Mouse (Mus musculus): ENCODE measurements around the gene Krt7. TPM values are rescaled to one million over a fixed set of nuclear protein-coding genes. Genes with fewer than 3 reads are reported as not detected.

Gene Krt7
- polyA plus RNA-seq, 1 experiment: 28.3 TPM

DNA sequence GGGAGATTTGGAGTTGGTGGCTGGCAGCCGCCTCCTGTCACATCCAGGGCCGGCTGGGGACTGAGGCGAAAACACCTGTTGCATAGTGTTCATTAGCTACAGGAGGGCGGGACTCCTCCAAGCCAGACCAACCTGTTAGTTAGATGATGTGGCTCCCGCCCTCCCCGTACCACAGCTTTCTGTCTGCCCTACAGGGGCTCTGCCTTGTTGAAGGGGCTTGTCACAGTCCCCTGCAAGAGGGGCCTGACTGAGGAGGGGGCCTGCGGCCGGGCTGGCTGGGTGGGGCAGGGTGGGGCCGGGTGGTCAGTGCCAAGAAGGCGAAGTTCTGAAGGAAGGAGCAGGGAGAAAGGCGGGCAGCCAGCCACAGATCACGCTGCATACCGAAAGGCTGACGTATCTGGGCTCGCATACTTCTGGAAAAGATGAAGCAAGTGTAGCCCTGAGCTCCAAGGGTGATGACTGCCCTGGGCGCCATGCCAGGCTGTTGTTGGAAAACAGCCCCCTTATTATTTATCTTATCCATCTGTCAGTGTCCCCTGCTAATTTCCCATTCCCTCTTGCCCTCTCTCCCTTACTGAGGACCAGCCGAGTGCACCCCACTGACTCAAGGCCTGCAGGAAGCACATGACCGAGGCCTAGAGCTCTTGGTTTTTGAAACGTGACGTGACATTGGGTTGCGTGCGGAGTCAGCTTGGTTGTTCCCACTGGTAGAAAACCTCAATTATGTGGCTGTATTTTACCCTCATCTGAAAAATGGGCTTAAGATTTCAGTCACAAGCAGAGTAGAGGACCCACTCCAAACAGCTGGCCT lies 40.5 kb upstream of the Krt7 start, which contains the start of gene Krt80:
Gene Krt80 (minus strand): TSS at position 62 of the 811 bp plus-strand sequence.
- no peak for DNase-seq
- Histone ChIP-seq H3K27me3 (ENCODE audit: control insufficient read depth, insufficient read depth, low read length) (no peaks in the 10 kb centered on the region), H3K4me3 (ENCODE audit: control insufficient read depth, insufficient read depth, low read length) (no peak within 1 kb of the TSS), H3K36me3 (ENCODE audit: control insufficient read depth, insufficient read depth, low read length) (no peaks in the 10 kb centered on the region), H3K27ac (ENCODE audit: control insufficient read depth, insufficient read depth, low read length) (no peak within 1 kb of the TSS), H3K4me1 (replicated peaks; ENCODE audit: control insufficient read depth, insufficient read depth, low read length) (peaks cover 3% of the 10 kb centered on the region; the same call in 1 of the 2 replicates)
- no peak for TF ChIP-seq CTCF (IDR thresholded peaks at IDR 0.05; ENCODE audit: borderline replicate concordance, control insufficient read depth, extremely low read depth, insufficient read depth, low read length, poor library complexity)
- no peak for TF ChIP-seq POLR2A (IDR thresholded peaks at IDR 0.05; ENCODE audit: control insufficient read depth, extremely low read depth, insufficient read depth, low read length, poor library complexity)
- WGBS: 93% methylated on average over 22 of the region's 22 CpGs

DNA sequence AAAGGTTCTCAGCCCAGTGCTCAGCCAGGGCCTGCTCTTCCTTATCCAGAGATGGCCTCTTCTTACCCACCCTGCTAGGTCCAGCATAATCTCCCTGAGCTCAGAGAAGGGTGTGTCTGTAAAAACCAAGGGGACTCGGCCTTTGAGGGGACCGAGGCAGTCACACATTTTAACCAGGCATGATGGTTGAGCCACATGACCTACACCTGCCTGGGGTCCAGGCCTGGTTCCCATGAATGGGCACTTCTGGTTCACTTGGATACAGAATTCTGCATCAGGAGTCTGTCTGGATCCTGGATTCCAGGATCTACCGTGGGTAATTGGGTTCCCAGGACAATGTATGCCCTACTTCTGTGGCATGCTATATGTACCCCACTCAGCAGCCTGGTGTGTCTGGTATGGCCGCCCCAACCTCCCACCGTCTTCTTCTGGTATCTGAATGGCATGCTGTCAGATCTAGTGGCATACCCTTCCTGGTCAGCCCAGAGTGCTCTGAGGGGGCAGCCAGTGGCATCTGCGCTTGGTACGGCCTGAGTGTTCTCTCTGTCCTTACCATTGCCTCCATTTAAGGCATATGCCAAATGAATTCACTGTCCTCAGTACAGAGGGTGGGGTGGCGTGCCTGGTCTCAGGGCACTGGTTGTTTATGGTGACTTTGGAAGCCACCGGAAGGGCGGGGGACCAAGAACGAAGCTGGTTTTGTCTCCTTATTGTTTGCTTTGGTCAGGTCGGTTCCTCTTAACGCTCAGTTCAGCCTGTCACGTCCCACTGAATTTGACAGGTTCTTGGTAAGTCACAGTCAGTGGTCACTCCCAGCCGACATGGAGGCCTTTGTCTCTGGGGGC lies 39.5 kb upstream of the Krt7 start:
- no peak overlapping the region for H3K4me3 ChIP-seq (ENCODE audit: control insufficient read depth, insufficient read depth, low read length)
- H3K27me3 ChIP-seq (ENCODE audit: control insufficient read depth, insufficient read depth, low read length): no peaks in the 10 kb centered on the region
- peaks cover 3% of the 10 kb centered on the region; the same call in 1 of the 2 replicates for H3K4me1 ChIP-seq (replicated peaks; ENCODE audit: control insufficient read depth, insufficient read depth, low read length)
- H3K27ac ChIP-seq (ENCODE audit: control insufficient read depth, insufficient read depth, low read length): no peak overlapping the region
- WGBS: 91% methylated on average over 15 of the region's 15 CpGs
- no peak for DNase-seq
- H3K36me3 ChIP-seq (ENCODE audit: control insufficient read depth, insufficient read depth, low read length): no peaks in the 10 kb centered on the region
- TF ChIP-seq POLR2A (IDR thresholded peaks at IDR 0.05; ENCODE audit: control insufficient read depth, extremely low read depth, insufficient read depth, low read length, poor library complexity) (no peak), CTCF (IDR thresholded peaks at IDR 0.05; ENCODE audit: borderline replicate concordance, control insufficient read depth, extremely low read depth, insufficient read depth, low read length, poor library complexity) (no peak)

DNA sequence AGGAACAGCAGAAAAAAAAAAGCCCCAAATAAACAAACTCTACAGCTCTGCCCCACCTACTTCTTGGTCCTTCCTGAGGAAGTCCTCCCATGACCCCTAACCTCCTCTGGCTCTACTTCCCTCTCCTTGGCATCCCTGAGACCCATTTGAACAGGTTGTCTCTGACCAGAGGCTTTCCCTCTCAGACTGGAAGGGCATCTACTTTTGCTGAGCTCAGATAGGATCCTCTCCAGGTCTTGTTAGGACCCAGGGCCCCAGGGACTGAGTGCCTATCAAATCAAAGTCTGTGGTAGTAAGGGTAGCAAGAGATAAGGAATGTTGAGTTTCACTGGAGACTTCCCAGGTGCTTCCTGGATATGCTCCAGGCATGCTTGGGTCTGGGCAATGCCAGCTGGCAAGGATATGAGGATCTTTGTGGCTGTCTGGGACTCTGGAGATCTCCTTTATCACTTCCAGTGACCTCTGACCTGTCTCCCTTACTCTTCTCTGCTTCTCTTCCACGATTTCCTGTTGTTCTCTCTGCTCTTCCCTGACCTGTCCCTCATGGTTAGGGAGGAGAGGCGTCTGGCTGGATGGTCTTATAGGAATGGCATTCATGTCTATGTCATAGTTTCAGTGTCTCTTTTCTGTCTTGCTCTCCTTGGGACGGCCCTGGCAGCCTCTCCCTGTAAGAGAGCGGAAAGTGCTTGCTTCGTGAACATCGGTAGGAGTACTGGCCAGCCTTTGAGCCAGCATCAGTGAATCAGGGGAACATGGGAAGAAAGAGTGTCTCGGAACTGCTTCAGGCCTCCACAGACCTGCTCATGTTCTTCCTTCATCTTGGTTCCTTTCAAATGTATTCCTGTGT lies 38.5 kb upstream of the Krt7 start:
- 87% methylated on average over 7 of the region's 7 CpGs for WGBS
- no peak overlapping the region for H3K4me3 ChIP-seq (ENCODE audit: control insufficient read depth, insufficient read depth, low read length)
- H3K27me3 ChIP-seq (ENCODE audit: control insufficient read depth, insufficient read depth, low read length): no peaks in the 10 kb centered on the region
- no peak overlapping the region for H3K27ac ChIP-seq (ENCODE audit: control insufficient read depth, insufficient read depth, low read length)
- no peaks in the 10 kb centered on the region for H3K36me3 ChIP-seq (ENCODE audit: control insufficient read depth, insufficient read depth, low read length)
- no peak for DNase-seq
- peaks cover 3% of the 10 kb centered on the region; the same call in 1 of the 2 replicates for H3K4me1 ChIP-seq (replicated peaks; ENCODE audit: control insufficient read depth, insufficient read depth, low read length)
- TF ChIP-seq POLR2A (IDR thresholded peaks at IDR 0.05; ENCODE audit: control insufficient read depth, extremely low read depth, insufficient read depth, low read length, poor library complexity) (no peak), CTCF (IDR thresholded peaks at IDR 0.05; ENCODE audit: borderline replicate concordance, control insufficient read depth, extremely low read depth, insufficient read depth, low read length, poor library complexity) (no peak)

DNA sequence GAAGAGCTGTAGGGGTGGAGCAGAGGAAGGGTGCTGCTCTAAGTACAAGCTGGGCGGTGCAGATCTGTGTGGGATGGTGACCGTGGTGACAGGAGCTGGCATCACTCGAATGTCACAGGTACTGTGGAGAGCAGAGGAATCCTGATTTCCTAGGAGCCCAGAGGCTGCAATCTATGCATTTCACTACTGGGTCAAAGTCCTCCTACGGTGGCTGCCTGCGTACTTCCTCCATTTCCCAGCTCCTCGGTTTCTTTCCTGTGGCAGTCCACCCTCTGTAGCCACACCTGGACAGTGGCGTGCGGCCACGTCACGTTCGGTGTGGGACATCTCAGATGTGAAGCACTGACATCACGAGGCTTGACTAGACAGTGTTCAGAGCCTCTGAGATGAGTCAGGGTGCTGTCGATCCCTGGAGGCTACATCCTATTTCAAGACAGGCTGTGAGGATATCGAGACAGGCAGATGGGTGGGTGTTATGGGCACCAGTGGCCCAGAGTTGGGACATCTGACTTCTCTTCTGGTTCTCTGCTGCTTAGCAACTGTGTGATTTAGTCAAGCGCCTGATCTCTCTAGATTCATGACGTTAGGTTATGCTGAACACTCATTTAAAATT lies 37.5 kb upstream of the Krt7 start:
- Histone ChIP-seq H3K27me3 (ENCODE audit: control insufficient read depth, insufficient read depth, low read length) (no peaks in the 10 kb centered on the region), H3K27ac (ENCODE audit: control insufficient read depth, insufficient read depth, low read length) (no peak overlapping the region), H3K4me3 (ENCODE audit: control insufficient read depth, insufficient read depth, low read length) (no peak overlapping the region), H3K36me3 (ENCODE audit: control insufficient read depth, insufficient read depth, low read length) (no peaks in the 10 kb centered on the region), H3K4me1 (replicated peaks; ENCODE audit: control insufficient read depth, insufficient read depth, low read length) (peaks cover 3% of the 10 kb centered on the region; the same call in 1 of the 2 replicates)
- TF ChIP-seq CTCF (IDR thresholded peaks at IDR 0.05; ENCODE audit: borderline replicate concordance, control insufficient read depth, extremely low read depth, insufficient read depth, low read length, poor library complexity) (no peak), POLR2A (IDR thresholded peaks at IDR 0.05; ENCODE audit: control insufficient read depth, extremely low read depth, insufficient read depth, low read length, poor library complexity) (no peak)
- 68% methylated on average over 16 of the region's 16 CpGs for whole genome bisulfite sequencing
- no peak for DNase-seq

DNA sequence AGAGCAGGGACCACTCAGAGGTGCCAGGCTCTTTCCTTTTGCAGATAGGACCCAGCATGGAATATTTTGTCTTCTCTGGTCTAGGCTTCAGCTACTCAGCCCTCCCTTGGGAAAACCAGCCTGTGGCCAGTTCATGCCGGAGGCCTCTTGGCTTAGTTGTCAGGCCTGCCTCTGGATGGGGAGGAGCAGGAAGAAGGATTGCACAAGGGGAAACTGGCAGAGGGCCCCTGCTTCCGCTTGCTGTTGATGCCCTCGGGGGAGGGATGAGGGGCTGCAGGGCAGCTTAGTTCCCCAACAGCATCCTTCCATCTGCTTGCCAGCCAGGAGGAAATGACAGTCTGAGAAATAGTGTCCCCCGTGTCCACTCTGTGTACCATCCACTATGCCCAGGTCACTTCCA lies 36.0 kb upstream of the Krt7 start:
- H3K36me3 ChIP-seq (ENCODE audit: control insufficient read depth, insufficient read depth, low read length): no peaks in the 10 kb centered on the region
- DNase-seq: no peak
- no peak overlapping the region for H3K4me3 ChIP-seq (ENCODE audit: control insufficient read depth, insufficient read depth, low read length)
- 12% methylated on average over 4 of the region's 4 CpGs for WGBS
- no peak for TF ChIP-seq CTCF (IDR thresholded peaks at IDR 0.05; ENCODE audit: borderline replicate concordance, control insufficient read depth, extremely low read depth, insufficient read depth, low read length, poor library complexity)
- TF ChIP-seq POLR2A (IDR thresholded peaks at IDR 0.05; ENCODE audit: control insufficient read depth, extremely low read depth, insufficient read depth, low read length, poor library complexity): no peak
- no peaks in the 10 kb centered on the region for H3K27me3 ChIP-seq (ENCODE audit: control insufficient read depth, insufficient read depth, low read length)
- H3K4me1 ChIP-seq (replicated peaks; ENCODE audit: control insufficient read depth, insufficient read depth, low read length): peaks cover 3% of the 10 kb centered on the region; the same call in 1 of the 2 replicates
- H3K27ac ChIP-seq (ENCODE audit: control insufficient read depth, insufficient read depth, low read length): no peak overlapping the region

Data from thymus, adult 2 months (tissue).